Mouse (Mus musculus) embryo, embryonic 10.5 days (tissue): ENCODE results near the gene Nf1.

Experiments used
- DNase-seq: peaks from one replicate; pipeline ENCODE4 v3.0.0-alpha.2; 2015; ENCODE audit warnings: low spot score

The Nf1 gene

GRCm38 (mm10) chr11:79590664-79591590 is 251.4 kb downstream of the Nf1 start, which contains the start of gene Rab11fip4:
TSS of gene Rab11fip4 (plus strand) at chr11:79591212.
- DNase-seq, result peak; percentile 64

DNA sequence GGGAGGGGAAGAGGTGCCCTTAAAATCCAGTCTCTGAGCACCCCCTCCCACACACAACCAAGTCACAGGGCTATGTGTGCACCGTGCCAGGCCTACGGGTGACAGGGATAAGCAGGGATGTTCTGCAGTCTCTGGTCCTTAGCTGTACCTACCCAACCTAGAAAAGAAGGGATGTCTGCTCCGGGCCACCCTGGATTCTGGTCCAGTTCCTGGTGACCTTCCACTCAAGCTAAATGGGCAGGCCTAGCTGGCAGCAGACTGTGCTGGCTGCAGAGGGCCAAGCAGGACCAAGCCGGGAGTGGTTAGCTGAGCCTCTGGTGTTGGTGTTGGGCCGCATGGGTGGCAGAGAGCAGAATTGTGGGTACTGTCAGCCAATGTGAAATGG is 252.1 kb downstream of the Nf1 start:
- DNase-seq, result no peak

GRCm38 (mm10) chr11:79593495-79593894 is 254.0 kb downstream of the Nf1 start:
- peak; percentile 66 for DNase-seq

GRCm38 (mm10) chr11:79610454-79610853 is 271.0 kb downstream of the Nf1 start:
- no peak for DNase-seq

GRCm38 (mm10) chr11:79611011-79611666 is 271.6 kb downstream of the Nf1 start:
- peak; percentile 45 for DNase-seq

- DNase-seq, result no peak
These were observed 272.6 kb downstream of the Nf1 start for GRCm38 (mm10) chr11:79612046-79612600.

- peak; percentile 64 for DNase-seq
These were observed 273.6 kb downstream of the Nf1 start for GRCm38 (mm10) chr11:79613084-79613483.

DNA sequence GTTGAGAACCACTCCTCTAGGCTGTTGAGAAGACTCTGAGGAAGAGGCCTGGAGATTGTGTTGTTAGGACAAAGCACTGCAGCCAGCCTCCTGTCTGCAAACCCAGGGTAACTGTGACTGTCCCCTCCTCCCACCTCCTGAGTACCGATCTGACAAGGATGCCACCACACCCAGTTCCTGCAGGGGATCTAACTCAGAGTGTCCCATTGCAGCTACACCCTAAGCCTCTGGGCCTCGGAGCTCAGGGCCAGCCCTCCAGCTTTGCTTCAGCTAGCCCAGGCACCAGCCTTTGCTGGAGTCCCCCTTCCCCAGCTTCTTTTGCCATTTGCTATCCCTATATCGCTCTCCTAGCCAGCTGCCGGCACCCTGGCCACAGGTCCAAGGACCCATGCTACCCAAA is 274.2 kb downstream of the Nf1 start:
- no peak for DNase-seq

DNA sequence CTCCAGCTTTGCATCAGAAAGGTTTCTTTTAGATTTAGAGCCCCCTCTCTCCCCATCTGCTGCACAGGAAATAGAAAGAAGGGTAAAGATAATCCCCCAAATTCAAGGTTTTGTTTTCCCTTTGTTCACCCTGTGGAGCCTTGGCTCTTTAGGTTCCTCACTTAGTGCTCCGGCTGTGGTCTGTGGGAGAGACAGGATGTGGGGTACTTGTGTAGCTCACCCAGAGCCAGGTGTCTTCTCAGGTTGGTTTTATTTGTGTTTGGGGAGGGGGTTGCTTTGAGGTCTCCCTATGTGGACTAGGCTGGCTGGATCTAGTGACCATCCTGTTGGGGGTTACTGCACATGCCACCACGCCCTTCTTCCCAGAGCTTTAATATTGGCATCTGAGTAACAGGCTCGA is 275.4 kb downstream of the Nf1 start:
- no peak for DNase-seq

GRCm38 (mm10) chr11:79615871-79616270 is 276.4 kb downstream of the Nf1 start:
- no peak for DNase-seq

- DNase-seq, result no peak
These were observed 278.5 kb downstream of the Nf1 start for GRCm38 (mm10) chr11:79617991-79618390.

GRCm38 (mm10) chr11:79623029-79623428 is 283.5 kb downstream of the Nf1 start:
- no peak for DNase-seq

GRCm38 (mm10) chr11:79624801-79625302 is 285.4 kb downstream of the Nf1 start:
- peak; percentile 80 for DNase-seq

- DNase-seq, result peak; percentile 44
These were observed 289.2 kb downstream of the Nf1 start for GRCm38 (mm10) chr11:79628716-79629115.

DNA sequence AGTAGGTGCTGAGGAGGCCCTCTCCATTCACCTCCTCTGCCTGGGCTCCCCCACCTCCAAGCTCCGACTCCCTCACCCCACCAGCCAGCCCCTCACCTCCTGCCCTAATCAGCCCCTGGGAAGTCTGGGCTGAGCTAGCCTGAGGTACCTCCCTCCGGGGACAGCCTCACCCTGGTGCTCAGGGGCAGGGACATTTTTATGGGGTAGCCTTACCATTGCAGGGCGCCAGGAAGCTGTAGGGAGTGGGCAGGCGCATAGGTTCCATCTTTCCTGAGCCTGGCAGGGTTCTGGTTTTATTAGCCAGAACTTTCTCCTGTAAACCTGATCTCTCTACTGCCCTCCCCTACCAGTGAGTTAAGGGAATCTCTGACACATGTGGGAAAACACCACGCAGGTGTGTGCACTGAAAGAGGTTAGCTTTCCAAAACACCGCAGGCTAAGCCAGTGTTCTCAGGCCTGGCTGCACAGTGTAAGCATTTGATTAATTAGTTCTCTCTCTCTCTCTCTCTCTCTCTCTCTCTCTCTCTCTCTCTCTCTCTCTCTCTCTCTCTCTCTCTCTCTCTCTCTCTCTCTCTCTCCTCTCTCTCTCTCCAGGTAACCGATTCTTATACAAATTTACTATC is 290.4 kb downstream of the Nf1 start:
- no peak for DNase-seq

DNA sequence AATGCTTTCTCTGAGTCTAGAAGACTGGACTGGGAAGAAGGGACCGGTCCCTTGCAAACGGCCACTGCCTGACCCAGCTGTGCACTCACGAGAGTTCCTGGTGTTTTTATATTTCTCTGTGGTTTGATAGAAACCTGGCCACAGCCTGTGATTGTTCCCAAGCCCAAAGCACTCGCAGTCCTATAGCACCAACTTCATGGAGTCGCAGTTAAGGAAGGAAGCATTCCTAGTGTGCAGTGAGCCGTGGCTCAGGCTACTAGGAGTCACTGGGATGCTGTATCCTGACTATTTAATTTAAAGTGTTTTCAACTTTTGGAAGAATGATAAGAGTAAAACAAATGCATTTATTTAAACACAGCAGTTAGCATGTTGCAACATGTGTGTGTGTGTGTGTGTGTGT is 291.0 kb downstream of the Nf1 start:
- no peak for DNase-seq
